Mouse (Mus musculus) heart, postnatal 10 days (tissue): Measurements from ENCODE around the gene Smim1. TPM values are rescaled to one million over a fixed set of nuclear protein-coding genes. Genes with fewer than 3 reads are reported as not detected.

ENCODE experiments used
- total RNA-seq, 2 experiments: library from RNA; stranded (reverse); gene quantifications; 2 replicates each; pipeline ENCODE4 v1.2.3; 2021

Gene Smim1
- total RNA-seq, 2 experiments from 2014 or later = 8.6 to 10.3 TPM

Other genes starting within 250 kb of the Smim1 start
- gene A430005L14Rik, start 69.0 kb downstream of the Smim1 start, total RNA-seq = 10 to 100 TPM; 12.3 to 16.4 TPM
- gene Dffb, start 51.1 kb downstream of the Smim1 start, total RNA-seq = 1 to 10 TPM; 4.7 to 4.8 TPM
- 10 to 100 TPM; 23.6 to 24.4 TPM for gene Cep104, start 51.0 kb downstream of the Smim1 start, total RNA-seq
- gene Lrrc47, start 14.5 kb downstream of the Smim1 start, total RNA-seq = 10 to 100 TPM; 38.6 to 42.2 TPM
- not detected for gene Ccdc27, start 16.4 kb upstream of the Smim1 start, total RNA-seq
- gene Trp73, start 114.0 kb upstream of the Smim1 start, total RNA-seq = under 1 TPM in 1 of 2 experiments, not detected in 1; 0.05 TPM
- 10 to 100 TPM; 10.2 to 13.2 TPM for gene Wrap73, start 116.1 kb upstream of the Smim1 start, total RNA-seq
- gene Tprgl, start 134.4 kb upstream of the Smim1 start, total RNA-seq = 100 to 1,000 TPM; 129 to 134 TPM
- 10 to 100 TPM; 33.8 to 41.5 TPM for gene Megf6, start 144.5 kb upstream of the Smim1 start, total RNA-seq